Mouse (Mus musculus): ENCODE measurements around the gene Gm7876. TPM values are rescaled to one million over a fixed set of nuclear protein-coding genes. Genes with fewer than 3 reads are reported as not detected.
"Not testable (repeated sequence)": the region's sequence is repeated elsewhere in the genome, so short reads cannot be mapped to it uniquely, and the experiment has no call there.

Gm7876 gene
- not detected in 3 replicates for total RNA-seq (2017)

- ATAC-seq (replicated peaks; ENCODE audit: insufficient number of reproducible peaks, low FRiP score, low TSS enrichment, poor library complexity, severe bottlenecking): not testable (repeated sequence)
Observed at GRCm38 (mm10) chr14:4708938-4709337, at the start of gene Gm7876. Gene Gm7876, plus strand, starts transcription at chr14:4709238.

DNA sequence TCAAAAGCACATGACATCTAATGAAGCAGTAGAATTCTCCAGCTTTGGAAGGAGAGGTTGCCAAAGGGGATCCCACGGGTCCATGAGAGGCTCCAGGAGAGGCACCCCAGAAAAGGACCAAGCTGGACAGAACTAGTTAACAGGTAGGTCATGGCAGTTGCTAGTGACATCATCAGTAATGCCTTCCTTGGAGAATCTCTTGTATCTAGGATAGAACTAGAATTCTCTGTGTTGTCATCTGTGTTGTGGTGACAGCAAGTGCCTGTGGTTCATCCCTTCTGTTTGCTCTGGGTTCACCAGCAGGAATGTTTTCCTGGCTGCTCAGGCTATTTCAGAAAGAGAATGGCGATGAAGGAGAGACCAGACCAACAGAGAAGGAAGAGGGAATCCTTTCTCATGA, 45.1 kb upstream of the Gm7876 start, which contains the start of gene Gm3239:
Gene Gm3239, plus strand, starts transcription at position 301 of the 400 bp plus-strand sequence.
- ATAC-seq (replicated peaks; ENCODE audit: insufficient number of reproducible peaks, low FRiP score, low TSS enrichment, poor library complexity, severe bottlenecking): not testable (repeated sequence)

DNA sequence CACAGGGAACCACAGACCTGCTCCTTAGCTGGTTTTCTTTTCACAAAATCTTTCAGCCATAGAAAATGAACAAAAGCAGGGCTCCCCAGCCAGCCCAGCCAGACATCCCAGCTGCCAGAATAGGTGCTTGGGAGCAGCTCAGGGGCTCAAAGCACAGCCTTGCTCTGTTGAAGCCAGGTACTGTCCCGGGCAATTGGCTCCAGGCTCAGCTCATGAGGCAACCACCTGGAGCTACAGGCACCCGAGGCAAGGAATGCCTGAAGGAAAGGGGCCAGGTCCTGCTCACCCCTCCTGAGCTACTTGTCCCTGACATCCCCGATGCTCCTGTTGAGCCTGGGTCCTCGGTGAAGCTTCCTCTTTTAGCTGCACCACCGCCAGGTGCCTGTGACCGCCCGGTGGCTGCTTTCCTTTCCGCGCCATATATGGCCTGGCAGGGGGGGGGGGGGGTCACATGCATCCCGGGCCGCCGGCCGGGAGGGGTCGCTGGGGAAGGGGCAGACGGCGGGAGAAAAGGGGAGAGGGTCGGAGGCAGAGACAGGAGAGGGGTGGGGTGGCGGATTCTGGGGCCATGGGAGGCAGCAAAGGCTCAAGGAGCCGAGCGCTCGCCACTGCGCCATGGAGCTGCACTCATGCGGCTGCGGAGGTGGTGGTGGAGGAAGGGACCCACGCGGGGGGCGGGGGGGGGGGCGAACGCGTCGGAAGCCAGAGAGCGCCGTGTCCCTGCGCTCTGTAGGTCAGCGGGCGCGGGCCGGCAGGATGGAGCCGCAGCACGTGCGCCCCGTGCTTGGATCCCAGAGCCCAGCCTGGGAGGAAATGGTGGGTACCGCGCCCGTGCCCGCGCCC, 17.2 kb downstream of the Gm7876 start, which contains the start of gene Gm3252:
Gene Gm3252, plus strand, starts transcription at position 738 of the 843 bp plus-strand sequence.
- not testable (repeated sequence) for ATAC-seq (replicated peaks; ENCODE audit: insufficient number of reproducible peaks, low FRiP score, low TSS enrichment, poor library complexity, severe bottlenecking)

Other genes with a start within 250 kb of the Gm7876 start
- not detected in 3 replicates for gene Gm3182, start 227.5 kb upstream of the Gm7876 start, total RNA-seq (2017)
- not detected in 3 replicates for gene Gm3047, start 153.8 kb upstream of the Gm7876 start, total RNA-seq (2017)
- gene Gm8159, start 76.9 kb upstream of the Gm7876 start, total RNA-seq (2017): not detected in 3 replicates
- not detected in 3 replicates for gene Gm3239, start 45.0 kb upstream of the Gm7876 start, total RNA-seq (2017)
- not detected in 3 replicates for gene Gm3252, start 17.5 kb downstream of the Gm7876 start, total RNA-seq (2017)
- not detected in 3 replicates for gene Gm9602, start 67.1 kb downstream of the Gm7876 start, total RNA-seq (2017)
- not detected in 3 replicates for gene Gm3269, start 128.9 kb downstream of the Gm7876 start, total RNA-seq (2017)
- gene Gm3264, start 146.3 kb downstream of the Gm7876 start, total RNA-seq (2017): not detected in 3 replicates
- not detected in 3 replicates for gene Gm3278, start 183.2 kb downstream of the Gm7876 start, total RNA-seq (2017)

Data from monocyte, adult 5-6 weeks (primary cell).